Mouse (Mus musculus) T-helper 17 cell (primary cell): ENCODE data around the gene Cttnbp2nl.

ENCODE experiments used
- in situ Hi-C, 2 experiments: fragments of 300-600 bp; cut with MboI, MseI; formaldehyde crosslinking; loops; 1 replicate in 1 of 2; 2 replicates in 1 of 2; pipeline ENCODE4 v1.15.1; 2025; ENCODE audit warnings: high pct_unique_total_duplicates in 2 of 2

Cttnbp2nl gene

GRCm38 (mm10) chr3:105052937-105053697 lies at the start of gene Cttnbp2nl:
Gene Cttnbp2nl (minus strand): TSS chr3:105053146.
- in situ Hi-C loops, result loop anchor here in 1 of 2 experiments (5.0 to 10.0 kb wide), 2 partner anchors 61 to 268 kb away; partner anchors contain the start of genes Fam19a3, Ppm1j and Rhoc

DNA sequence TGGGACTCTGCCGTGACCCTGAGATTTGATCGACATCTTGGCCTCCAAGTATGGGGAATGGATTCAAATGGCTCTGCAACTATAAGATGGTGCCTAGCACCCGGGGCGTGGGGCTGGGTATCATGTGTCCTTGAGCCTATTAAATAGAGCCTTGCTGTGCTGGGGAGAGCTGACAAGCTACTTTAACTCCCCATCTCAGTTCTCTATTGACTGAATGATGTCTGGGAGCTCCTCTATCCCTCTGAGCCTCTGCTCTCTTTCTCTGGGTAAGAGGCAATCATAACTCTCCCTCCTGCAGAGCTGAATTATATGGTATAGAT lies 47.3 kb upstream of the Cttnbp2nl start:
- in situ Hi-C loops, result no loop called here

- in situ Hi-C loops, result no loop called here
Measured at GRCm38 (mm10) chr3:105099526-105100269, 46.8 kb upstream of the Cttnbp2nl start.

DNA sequence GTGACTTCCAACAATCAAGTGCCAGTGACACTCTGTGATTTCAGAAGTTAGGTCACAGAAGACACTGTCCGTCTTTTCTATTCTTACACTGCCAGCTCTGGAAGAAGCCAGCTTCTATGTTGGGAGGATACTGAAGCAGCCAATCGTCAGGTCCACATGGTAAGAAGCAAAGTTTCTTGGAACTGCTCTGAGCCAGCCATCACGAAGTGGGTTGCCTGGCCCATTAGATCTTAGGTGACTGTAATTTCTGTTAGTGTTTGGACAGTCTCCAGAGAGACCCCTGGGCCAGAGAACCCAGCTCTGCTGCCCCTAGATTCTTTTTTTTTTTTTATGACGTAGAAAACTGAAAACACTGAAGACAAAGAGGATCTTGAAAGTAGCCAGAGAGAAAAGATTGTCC lies 44.6 kb upstream of the Cttnbp2nl start:
- in situ Hi-C loops, result no loop called here

GRCm38 (mm10) chr3:105095026-105095425 lies 42.1 kb upstream of the Cttnbp2nl start:
- in situ Hi-C loops, result no loop called here

GRCm38 (mm10) chr3:105094448-105094847 lies 41.5 kb upstream of the Cttnbp2nl start:
- in situ Hi-C loops, result no loop called here

DNA sequence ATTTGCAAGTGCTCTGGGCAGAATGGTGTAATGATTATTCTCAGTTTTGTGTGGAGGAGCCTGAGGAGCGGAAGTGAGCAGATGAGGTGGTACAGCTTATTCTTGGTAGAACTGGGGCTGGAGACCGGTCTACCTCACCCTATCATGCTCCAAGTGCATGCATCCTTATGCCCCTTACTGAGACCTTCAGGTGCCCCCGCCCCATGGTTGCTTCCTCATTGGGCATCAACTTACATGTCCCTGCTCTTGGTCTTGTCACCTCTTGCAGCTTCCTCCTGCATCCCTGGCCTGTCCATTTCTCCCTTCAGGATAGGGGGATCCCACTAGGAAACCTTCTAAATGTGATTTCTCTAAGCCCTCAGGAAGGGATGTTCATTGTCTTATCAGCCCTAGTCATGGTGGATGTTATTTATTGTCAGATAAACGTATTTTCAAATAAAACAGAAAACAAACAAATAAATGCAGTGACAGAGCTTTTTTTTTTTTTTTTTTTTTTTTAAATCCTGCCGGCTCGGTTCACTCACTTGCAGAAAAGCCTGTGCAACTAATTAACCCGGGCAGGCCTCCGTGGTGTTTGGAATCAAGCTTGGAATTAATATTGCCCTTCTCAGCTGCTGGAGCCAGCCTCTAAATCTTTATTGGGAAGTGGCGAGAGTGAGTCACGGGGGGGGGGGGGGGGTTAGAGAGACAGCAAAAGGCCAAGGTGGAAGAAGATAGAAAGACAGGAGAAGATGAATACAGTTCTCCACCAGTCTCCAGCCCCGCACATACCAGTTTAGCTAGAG lies 40.0 kb upstream of the Cttnbp2nl start:
- in situ Hi-C loops, result no loop called here

DNA sequence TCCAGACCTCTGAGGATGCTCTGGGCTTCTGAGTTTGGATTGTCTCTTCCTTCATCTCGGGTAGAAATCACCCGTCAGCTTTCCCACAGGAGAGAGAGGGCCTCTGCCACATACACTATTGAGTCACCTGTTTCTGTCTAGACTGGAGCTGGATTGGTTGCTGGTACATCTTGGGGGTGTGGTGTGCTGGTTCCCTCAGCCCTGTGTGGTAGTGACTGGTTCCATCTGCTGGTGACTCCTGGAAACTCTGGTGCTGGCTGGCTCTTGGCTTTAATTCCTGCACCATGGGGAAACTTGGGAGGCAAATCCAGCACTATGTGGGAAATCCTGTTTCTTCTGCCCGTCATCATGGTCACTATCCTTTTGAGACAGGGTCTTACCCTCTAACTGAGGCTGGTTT lies 38.0 kb upstream of the Cttnbp2nl start:
- in situ Hi-C loops, result no loop called here

- in situ Hi-C loops, result no loop called here
Measured at GRCm38 (mm10) chr3:105090147-105090546, 37.2 kb upstream of the Cttnbp2nl start.

DNA sequence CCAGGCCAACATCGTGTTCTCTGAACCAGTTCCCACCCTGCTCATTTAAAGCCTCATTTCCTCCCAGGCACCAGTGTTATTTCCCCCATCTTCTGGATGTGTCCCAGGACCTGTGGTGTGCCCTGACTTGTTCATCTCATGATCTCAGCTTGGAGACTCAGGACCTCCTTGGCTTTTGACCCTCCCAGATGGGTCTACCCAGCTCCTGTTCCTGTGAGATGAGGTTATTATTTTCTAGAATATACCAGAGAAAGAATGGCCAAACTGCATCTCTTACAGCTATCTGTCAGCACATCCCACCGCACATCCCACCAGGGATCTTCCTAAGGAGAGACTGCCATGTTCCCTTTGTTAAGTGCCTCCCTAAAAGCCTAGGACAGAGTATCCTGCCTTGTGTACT lies 35.7 kb upstream of the Cttnbp2nl start:
- in situ Hi-C loops, result no loop called here

- in situ Hi-C loops, result no loop called here
Measured at GRCm38 (mm10) chr3:105087344-105087743, 34.4 kb upstream of the Cttnbp2nl start.

- in situ Hi-C loops, result no loop called here
Measured at GRCm38 (mm10) chr3:105078231-105078826, 25.4 kb upstream of the Cttnbp2nl start.

- in situ Hi-C loops, result no loop called here
Measured at GRCm38 (mm10) chr3:105075796-105076195, 22.9 kb upstream of the Cttnbp2nl start.

GRCm38 (mm10) chr3:105072536-105072935 lies 19.6 kb upstream of the Cttnbp2nl start:
- in situ Hi-C loops, result no loop called here

DNA sequence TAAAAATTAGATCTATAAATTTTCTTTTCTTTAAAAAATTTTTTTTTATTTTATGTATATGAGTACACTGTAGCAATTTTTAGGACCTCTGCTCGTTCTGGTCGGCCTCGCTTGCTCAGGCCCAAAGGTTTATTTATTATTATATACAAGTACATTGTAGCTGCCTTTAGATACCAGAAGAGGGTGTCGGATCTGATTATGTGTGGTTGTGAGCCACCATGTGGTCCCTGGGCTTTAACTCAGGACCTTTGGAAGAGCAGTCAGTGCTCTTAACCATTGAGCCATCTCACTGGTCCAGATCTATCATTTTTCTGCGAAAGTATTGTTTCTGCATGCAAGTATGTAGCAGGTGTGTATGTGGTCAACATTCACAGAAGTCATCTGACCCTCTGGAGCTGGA lies 18.3 kb upstream of the Cttnbp2nl start:
- in situ Hi-C loops, result no loop called here

- in situ Hi-C loops, result no loop called here
Measured at GRCm38 (mm10) chr3:105070553-105070952, 17.6 kb upstream of the Cttnbp2nl start.

DNA sequence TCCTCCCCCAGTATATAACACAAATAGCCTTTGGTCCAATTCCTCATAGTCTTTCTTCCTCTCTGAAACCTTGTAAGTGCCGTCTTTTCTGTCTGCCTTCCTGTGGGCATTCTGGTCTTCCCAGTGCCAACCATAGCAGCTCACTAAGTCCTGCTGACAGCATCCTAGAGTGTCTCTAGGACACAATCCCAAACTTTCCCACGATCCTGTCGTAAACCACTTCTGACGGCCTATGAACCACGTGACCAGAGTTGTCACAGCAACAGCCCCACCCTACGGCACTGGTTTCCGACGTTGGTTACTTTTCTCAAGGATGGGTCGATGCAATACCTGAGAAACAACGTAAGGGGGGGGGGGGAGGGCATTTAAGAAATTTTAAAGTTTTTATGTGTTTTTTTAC lies 13.6 kb upstream of the Cttnbp2nl start, which contains the start of gene 4930564D02Rik:
Gene 4930564D02Rik, plus strand, starts transcription at position 301 of the 400 bp plus-strand sequence.
- in situ Hi-C loops, result no loop called here

DNA sequence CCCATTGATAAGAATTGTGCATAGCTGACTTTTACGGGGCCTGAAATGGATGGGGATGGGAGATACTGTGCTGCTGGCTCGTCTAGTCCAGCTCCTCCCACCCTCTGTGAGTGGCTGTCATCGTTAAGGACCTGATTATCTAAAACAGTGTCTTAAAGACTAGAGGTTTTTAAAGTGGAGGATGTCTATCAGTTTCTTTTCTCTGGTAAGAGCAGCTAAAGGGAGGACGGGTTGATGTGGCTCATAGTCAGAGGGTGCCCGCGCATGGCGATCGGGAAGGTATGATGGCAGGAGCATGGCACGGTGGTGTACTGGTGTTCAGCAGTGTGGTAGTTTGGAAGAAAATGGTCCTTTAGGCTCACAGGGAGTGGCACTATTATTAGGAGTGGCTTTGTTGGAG lies 9.7 kb upstream of the Cttnbp2nl start:
- in situ Hi-C loops, result loop anchor here in 1 of 2 experiments (5.0 kb wide), 2 partner anchors 70 to 280 kb away; partner anchors contain the start of genes Fam19a3 and Ppm1j

DNA sequence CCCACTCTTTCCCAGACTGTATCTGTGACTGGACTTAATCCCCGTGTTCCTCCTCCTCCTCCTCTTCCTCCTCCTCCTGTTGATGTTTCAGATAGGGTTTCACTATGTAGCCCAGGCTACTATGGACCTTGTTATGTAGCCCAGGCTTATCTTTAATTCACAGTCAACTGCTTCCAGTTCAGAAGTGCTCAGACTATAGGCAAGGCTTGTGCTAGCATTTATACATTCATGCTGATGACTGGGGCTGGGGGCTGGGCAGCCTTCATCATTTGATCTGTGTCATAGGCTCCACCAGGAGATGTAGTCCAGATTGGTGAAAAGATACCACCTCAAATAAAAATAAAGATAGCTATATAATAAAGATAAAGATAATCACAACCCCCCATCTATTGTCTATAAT lies 9.0 kb upstream of the Cttnbp2nl start:
- in situ Hi-C loops, result loop anchor here in 1 of 2 experiments (5.0 kb wide), 2 partner anchors 70 to 280 kb away; partner anchors contain the start of genes Fam19a3 and Ppm1j

GRCm38 (mm10) chr3:105061496-105061895 lies 8.6 kb upstream of the Cttnbp2nl start:
- in situ Hi-C loops, result loop anchor here in 1 of 2 experiments (5.0 kb wide), 2 partner anchors 69 to 279 kb away; partner anchors contain the start of genes Fam19a3 and Ppm1j

- in situ Hi-C loops, result loop anchor here in 1 of 2 experiments (5.0 kb wide), 2 partner anchors 69 to 279 kb away; partner anchors contain the start of genes Fam19a3 and Ppm1j
Measured at GRCm38 (mm10) chr3:105060992-105061391, 8.0 kb upstream of the Cttnbp2nl start.
